Mouse (Mus musculus) cerebellum, adult 9-11 months (tissue): ENCODE results near the gene Coro6.

Source experiments
- DNase-seq: peaks from one replicate; pipeline ENCODE4 v3.0.0; 2022

Gene Coro6

GRCm38 (mm10) chr11:77465111-77465510, 2.9 kb downstream of the Coro6 start:
- DNase-seq = no peak

- no peak for DNase-seq
Measured at GRCm38 (mm10) chr11:77466544-77466943, 4.3 kb downstream of the Coro6 start.

- DNase-seq = no peak
Measured at GRCm38 (mm10) chr11:77467157-77467556, 4.9 kb downstream of the Coro6 start.

- DNase-seq = peak; percentile 78
Measured at GRCm38 (mm10) chr11:77467784-77468183, 5.6 kb downstream of the Coro6 start.

GRCm38 (mm10) chr11:77468397-77468796, 6.2 kb downstream of the Coro6 start:
- DNase-seq = no peak

GRCm38 (mm10) chr11:77471407-77471806, 9.2 kb downstream of the Coro6 start:
- DNase-seq = no peak

- no peak for DNase-seq
Measured at GRCm38 (mm10) chr11:77472775-77473174, 10.6 kb downstream of the Coro6 start.

- no peak for DNase-seq
Measured at GRCm38 (mm10) chr11:77476216-77476615, 14.0 kb downstream of the Coro6 start.

- no peak for DNase-seq
Measured at GRCm38 (mm10) chr11:77476895-77477294, 14.7 kb downstream of the Coro6 start.

- DNase-seq = peak; percentile 53
Measured at GRCm38 (mm10) chr11:77483043-77483442, 20.8 kb downstream of the Coro6 start.

- DNase-seq = peak; percentile 10
Measured at GRCm38 (mm10) chr11:77483510-77484255, 21.5 kb downstream of the Coro6 start.

GRCm38 (mm10) chr11:77485229-77485628, 23.0 kb downstream of the Coro6 start:
- no peak for DNase-seq

- peak; percentile 80 for DNase-seq
Measured at GRCm38 (mm10) chr11:77486798-77487197, 24.6 kb downstream of the Coro6 start.

- peak; percentile 73 for DNase-seq
Measured at GRCm38 (mm10) chr11:77488771-77489581, 26.8 kb downstream of the Coro6 start.

GRCm38 (mm10) chr11:77489591-77490235, 27.5 kb downstream of the Coro6 start, which contains the start of gene Ankrd13b:
TSS of gene Ankrd13b (minus strand) at chr11:77489678.
- peak; percentile 90 for DNase-seq

- DNase-seq = peak; percentile 56
Measured at GRCm38 (mm10) chr11:77490451-77490850, 28.2 kb downstream of the Coro6 start.

- peak; percentile 88 for DNase-seq
Measured at GRCm38 (mm10) chr11:77491123-77491501, 28.9 kb downstream of the Coro6 start.

GRCm38 (mm10) chr11:77491502-77492291, 29.5 kb downstream of the Coro6 start:
- DNase-seq = peak; percentile 83

GRCm38 (mm10) chr11:77492311-77492871, 30.2 kb downstream of the Coro6 start:
- peak; percentile 76 for DNase-seq

- DNase-seq = peak; percentile 96
Measured at GRCm38 (mm10) chr11:77492911-77493332, 30.7 kb downstream of the Coro6 start.

GRCm38 (mm10) chr11:77493512-77494343, 31.5 kb downstream of the Coro6 start, which contains the start of gene Git1:
TSS of gene Git1 (plus strand) at chr11:77493562.
- DNase-seq = peak; percentile 79
